Mouse (Mus musculus): ENCODE data around the gene Gm34302. TPM values are rescaled to one million over a fixed set of nuclear protein-coding genes. Genes with fewer than 3 reads are reported as not detected.

Gene Gm34302
- not detected in 2 replicates for polyA plus RNA-seq (2015; fragmentation: Nextera tagmentation; extraction: Ambion mirVana)

GRCm38 (mm10) chr3:63483726-63484125 is at the start of gene Gm34302:
Gene Gm34302 (minus strand): TSS chr3:63483879.

Other genes with a start within 250 kb of the Gm34302 start
- gene Mme, start 242.3 kb downstream of the Gm34302 start, polyA plus RNA-seq (2015; fragmentation: Nextera tagmentation; extraction: Ambion mirVana): 0.44 and 0.65 TPM in 2 replicates